Mouse (Mus musculus) brain, embryonic 18.5 days (tissue): ENCODE data around the gene Nxph4.

ENCODE experiments used
- DNase-seq: peaks from one replicate; pipeline ENCODE4 v3.0.0-alpha.2; 2012; ENCODE audit warnings: low read depth, low spot score

The Nxph4 gene

GRCm38 (mm10) chr10:127490160-127491127, 43.9 kb downstream of the Nxph4 start:
- DNase-seq = no peak

- no peak for DNase-seq
Observed at GRCm38 (mm10) chr10:127488856-127489255, 45.5 kb downstream of the Nxph4 start.

GRCm38 (mm10) chr10:127485235-127485634, 49.1 kb downstream of the Nxph4 start:
- no peak for DNase-seq

GRCm38 (mm10) chr10:127480833-127481813, 53.2 kb downstream of the Nxph4 start:
- no peak for DNase-seq

- DNase-seq = peak; percentile 6
Observed at GRCm38 (mm10) chr10:127479131-127479530, 55.2 kb downstream of the Nxph4 start.

GRCm38 (mm10) chr10:127477301-127477700, 57.1 kb downstream of the Nxph4 start:
- no peak for DNase-seq

- DNase-seq = no peak
Observed at GRCm38 (mm10) chr10:127476541-127476940, 57.8 kb downstream of the Nxph4 start.
